Mouse (Mus musculus): ENCODE results near the gene Cfap300. TPM values are rescaled to one million over a fixed set of nuclear protein-coding genes. Genes with fewer than 3 reads are reported as not detected.

Cfap300 gene
- 16.1 and 17.2 TPM in 2 replicates for polyA plus RNA-seq (2015; fragmentation: Nextera tagmentation; extraction: Ambion mirVana)

GRCm38 (mm10) chr9:8042338-8043043, at the start of gene Cfap300:
Gene Cfap300 (minus strand): TSS chr9:8042823.
- peak within 1 kb of the TSS; percentile 80 for H3K9ac ChIP-seq (ENCODE audit: low read depth, low read length)
- no peaks in the 10 kb centered on the region; the same call in 1 of the 2 replicates for H3K36me3 ChIP-seq (ENCODE audit: control insufficient read depth, insufficient read depth, low read length)
- H3K9me3 ChIP-seq (replicated peaks; ENCODE audit: control insufficient read depth, low read length, poor library complexity, severe bottlenecking), result no peaks in the 10 kb centered on the region
- no peaks in the 10 kb centered on the region for H3K27me3 ChIP-seq (ENCODE audit: control insufficient read depth, insufficient read depth, low read depth, low read length)
- H3K4me1 ChIP-seq (ENCODE audit: control insufficient read depth, insufficient read depth, low read length), result peaks cover 9% of the 10 kb centered on the region
- H3K27ac ChIP-seq (ENCODE audit: low read length), result peak within 1 kb of the TSS; percentile 95
- WGBS, result 0% methylated on average over 39 of the region's 39 CpGs
- H3K4me3 ChIP-seq (ENCODE audit: low read depth, low read length), result peak within 1 kb of the TSS; percentile 76
- peak within 1 kb of the TSS; percentile 65 for H3K4me2 ChIP-seq (ENCODE audit: low read length)
- peak; percentile 98 for ATAC-seq

- Histone ChIP-seq H3K4me2 (ENCODE audit: low read length) (no peak overlapping the region), H3K36me3 (ENCODE audit: control insufficient read depth, insufficient read depth, low read length) (0 out of 2 replicates have a peak, but pooled peaks cover 3% of the 10 kb centered on the region), H3K9ac (ENCODE audit: low read depth, low read length) (no peak overlapping the region), H3K27me3 (ENCODE audit: control insufficient read depth, insufficient read depth, low read depth, low read length) (no peaks in the 10 kb centered on the region), H3K27ac (ENCODE audit: low read length) (no peak overlapping the region), H3K9me3 (replicated peaks; ENCODE audit: control insufficient read depth, low read length, poor library complexity, severe bottlenecking) (no peaks in the 10 kb centered on the region), H3K4me3 (ENCODE audit: low read depth, low read length) (no peak overlapping the region), H3K4me1 (ENCODE audit: control insufficient read depth, insufficient read depth, low read length) (no peaks in the 10 kb centered on the region)
- 95% methylated on average over 5 of the region's 5 CpGs for WGBS
- no peak for ATAC-seq
Observed at GRCm38 (mm10) chr9:8078882-8079281, 36.3 kb upstream of the Cfap300 start.

GRCm38 (mm10) chr9:8074345-8074744, 31.7 kb upstream of the Cfap300 start:
- peak; percentile 77 for ATAC-seq
- 0 out of 2 replicates have a peak, but pooled peaks cover 3% of the 10 kb centered on the region for H3K36me3 ChIP-seq (ENCODE audit: control insufficient read depth, insufficient read depth, low read length)

GRCm38 (mm10) chr9:8073203-8073755, 30.7 kb upstream of the Cfap300 start:
- no peak overlapping the region for H3K4me3 ChIP-seq (ENCODE audit: low read depth, low read length)
- H3K36me3 ChIP-seq (ENCODE audit: control insufficient read depth, insufficient read depth, low read length), result 0 out of 2 replicates have a peak, but pooled peaks cover 3% of the 10 kb centered on the region
- H3K27ac ChIP-seq (ENCODE audit: low read length), result no peak overlapping the region
- no peak overlapping the region for H3K4me2 ChIP-seq (ENCODE audit: low read length)
- no peaks in the 10 kb centered on the region for H3K9me3 ChIP-seq (replicated peaks; ENCODE audit: control insufficient read depth, low read length, poor library complexity, severe bottlenecking)
- H3K4me1 ChIP-seq (ENCODE audit: control insufficient read depth, insufficient read depth, low read length), result no peaks in the 10 kb centered on the region
- no peaks in the 10 kb centered on the region for H3K27me3 ChIP-seq (ENCODE audit: control insufficient read depth, insufficient read depth, low read depth, low read length)
- no peak overlapping the region for H3K9ac ChIP-seq (ENCODE audit: low read depth, low read length)
- 93% methylated on average over 3 of the region's 3 CpGs for WGBS
- ATAC-seq, result 0 out of 2 replicates have a peak, but pooled peaks have one; percentile 25

More at GRCm38 (mm10) chr9:8074345-8074744, 31.7 kb upstream of the Cfap300 start:
- no peaks in the 10 kb centered on the region for H3K4me1 ChIP-seq (ENCODE audit: control insufficient read depth, insufficient read depth, low read length)
- H3K27ac ChIP-seq (ENCODE audit: low read length), result no peak overlapping the region
- H3K4me3 ChIP-seq (ENCODE audit: low read depth, low read length), result no peak overlapping the region
- no peaks in the 10 kb centered on the region for H3K9me3 ChIP-seq (replicated peaks; ENCODE audit: control insufficient read depth, low read length, poor library complexity, severe bottlenecking)
- H3K27me3 ChIP-seq (ENCODE audit: control insufficient read depth, insufficient read depth, low read depth, low read length), result no peaks in the 10 kb centered on the region
- H3K4me2 ChIP-seq (ENCODE audit: low read length), result no peak overlapping the region
- no peak overlapping the region for H3K9ac ChIP-seq (ENCODE audit: low read depth, low read length)

- WGBS, result 79% methylated on average over 3 of the region's 3 CpGs
- H3K9me3 ChIP-seq (replicated peaks; ENCODE audit: control insufficient read depth, low read length, poor library complexity, severe bottlenecking), result no peaks in the 10 kb centered on the region
- no peak for ATAC-seq
- no peak overlapping the region for H3K27ac ChIP-seq (ENCODE audit: low read length)
- no peaks in the 10 kb centered on the region for H3K36me3 ChIP-seq (ENCODE audit: control insufficient read depth, insufficient read depth, low read length)
- no peaks in the 10 kb centered on the region for H3K27me3 ChIP-seq (ENCODE audit: control insufficient read depth, insufficient read depth, low read depth, low read length)
- no peak overlapping the region for H3K4me3 ChIP-seq (ENCODE audit: low read depth, low read length)
- H3K9ac ChIP-seq (ENCODE audit: low read depth, low read length), result no peak overlapping the region
- no peaks in the 10 kb centered on the region for H3K4me1 ChIP-seq (ENCODE audit: control insufficient read depth, insufficient read depth, low read length)
- H3K4me2 ChIP-seq (ENCODE audit: low read length), result no peak overlapping the region
Observed at GRCm38 (mm10) chr9:8059636-8060035, 17.0 kb upstream of the Cfap300 start.

GRCm38 (mm10) chr9:8054831-8055230, 12.2 kb upstream of the Cfap300 start:
- WGBS, result 71% methylated on average over 1 of the region's 1 CpGs
- Histone ChIP-seq H3K9me3 (replicated peaks; ENCODE audit: control insufficient read depth, low read length, poor library complexity, severe bottlenecking) (no peaks in the 10 kb centered on the region), H3K27ac (ENCODE audit: low read length) (no peak overlapping the region), H3K4me2 (ENCODE audit: low read length) (no peak overlapping the region), H3K9ac (ENCODE audit: low read depth, low read length) (no peak overlapping the region), H3K27me3 (ENCODE audit: control insufficient read depth, insufficient read depth, low read depth, low read length) (no peaks in the 10 kb centered on the region), H3K4me1 (ENCODE audit: control insufficient read depth, insufficient read depth, low read length) (no peaks in the 10 kb centered on the region), H3K4me3 (ENCODE audit: low read depth, low read length) (no peak overlapping the region), H3K36me3 (ENCODE audit: control insufficient read depth, insufficient read depth, low read length) (no peaks in the 10 kb centered on the region)
- ATAC-seq, result no peak

GRCm38 (mm10) chr9:8043044-8043387, 393 bp upstream of the Cfap300 start:
- peaks cover 9% of the 10 kb centered on the region for H3K4me1 ChIP-seq (ENCODE audit: control insufficient read depth, insufficient read depth, low read length)
- H3K9me3 ChIP-seq (replicated peaks; ENCODE audit: control insufficient read depth, low read length, poor library complexity, severe bottlenecking), result no peaks in the 10 kb centered on the region
- no peaks in the 10 kb centered on the region; the same call in 1 of the 2 replicates for H3K36me3 ChIP-seq (ENCODE audit: control insufficient read depth, insufficient read depth, low read length)
- H3K27ac ChIP-seq (ENCODE audit: low read length), result peak overlapping the region; percentile 95
- H3K4me2 ChIP-seq (ENCODE audit: low read length), result peak overlapping the region; percentile 65
- H3K9ac ChIP-seq (ENCODE audit: low read depth, low read length), result peak overlapping the region; percentile 56
- no peaks in the 10 kb centered on the region for H3K27me3 ChIP-seq (ENCODE audit: control insufficient read depth, insufficient read depth, low read depth, low read length)
- peak; percentile 75 for ATAC-seq
- H3K4me3 ChIP-seq (ENCODE audit: low read depth, low read length), result peak overlapping the region; percentile 76
- 16% methylated on average over 5 of the region's 5 CpGs for WGBS

- Histone ChIP-seq H3K36me3 (ENCODE audit: control insufficient read depth, insufficient read depth, low read length) (no peaks in the 10 kb centered on the region; the same call in 1 of the 2 replicates), H3K27me3 (ENCODE audit: control insufficient read depth, insufficient read depth, low read depth, low read length) (no peaks in the 10 kb centered on the region), H3K27ac (ENCODE audit: low read length) (no peak overlapping the region), H3K4me1 (ENCODE audit: control insufficient read depth, insufficient read depth, low read length) (no peaks in the 10 kb centered on the region), H3K9ac (ENCODE audit: low read depth, low read length) (no peak overlapping the region), H3K4me3 (ENCODE audit: low read depth, low read length) (no peak overlapping the region), H3K4me2 (ENCODE audit: low read length) (no peak overlapping the region), H3K9me3 (replicated peaks; ENCODE audit: control insufficient read depth, low read length, poor library complexity, severe bottlenecking) (no peaks in the 10 kb centered on the region)
- no peak for ATAC-seq
- WGBS, result 50% methylated on average over 7 of the region's 7 CpGs
Observed at GRCm38 (mm10) chr9:8035546-8035945, 7.1 kb downstream of the Cfap300 start.

- H3K27ac ChIP-seq (ENCODE audit: low read length), result no peak overlapping the region
- no peaks in the 10 kb centered on the region for H3K27me3 ChIP-seq (ENCODE audit: control insufficient read depth, insufficient read depth, low read depth, low read length)
- no peak overlapping the region for H3K9ac ChIP-seq (ENCODE audit: low read depth, low read length)
- 63% methylated on average over 4 of the region's 4 CpGs for WGBS
- no peak overlapping the region for H3K4me3 ChIP-seq (ENCODE audit: low read depth, low read length)
- no peaks in the 10 kb centered on the region for H3K4me1 ChIP-seq (ENCODE audit: control insufficient read depth, insufficient read depth, low read length)
- no peaks in the 10 kb centered on the region for H3K36me3 ChIP-seq (ENCODE audit: control insufficient read depth, insufficient read depth, low read length)
- H3K4me2 ChIP-seq (ENCODE audit: low read length), result no peak overlapping the region
- no peaks in the 10 kb centered on the region for H3K9me3 ChIP-seq (replicated peaks; ENCODE audit: control insufficient read depth, low read length, poor library complexity, severe bottlenecking)
- no peak for ATAC-seq
Observed at GRCm38 (mm10) chr9:8035091-8035490, 7.5 kb downstream of the Cfap300 start.

Measured in midbrain, embryonic 16.5 days (tissue).